Mouse (Mus musculus): ENCODE data around the gene Prl7b1. TPM values are rescaled to one million over a fixed set of nuclear protein-coding genes. Genes with fewer than 3 reads are reported as not detected.

Prl7b1 gene
- not detected in 2 replicates for total RNA-seq (2014; fragmentation: Nextera tagmentation)
- not detected in 2 replicates for total RNA-seq (2017)

DNA sequence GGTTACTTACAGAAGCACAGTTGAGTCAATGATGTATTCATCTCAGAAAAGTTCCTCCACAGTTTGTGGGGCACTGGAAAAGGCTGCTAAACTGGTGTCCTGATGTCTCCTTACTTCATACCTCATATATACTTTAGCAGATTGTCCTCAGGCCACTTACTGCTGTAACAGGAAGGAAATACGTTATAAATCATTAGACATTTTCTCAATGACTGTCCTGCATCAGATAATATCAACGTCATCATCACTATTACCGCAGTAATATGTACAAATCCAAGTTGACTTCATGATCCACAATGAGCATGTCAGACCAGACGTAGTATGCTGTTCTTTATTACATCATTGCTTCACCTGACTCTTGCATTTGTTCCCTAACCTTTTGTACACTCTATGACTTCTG is at the start of gene Prl7b1:
Prl7b1 (minus strand) TSS at position 101 of the 400 bp plus-strand sequence.
- no peak for ATAC-seq (replicated peaks; ENCODE audit: low FRiP score, low TSS enrichment, poor library complexity, severe bottlenecking)

DNA sequence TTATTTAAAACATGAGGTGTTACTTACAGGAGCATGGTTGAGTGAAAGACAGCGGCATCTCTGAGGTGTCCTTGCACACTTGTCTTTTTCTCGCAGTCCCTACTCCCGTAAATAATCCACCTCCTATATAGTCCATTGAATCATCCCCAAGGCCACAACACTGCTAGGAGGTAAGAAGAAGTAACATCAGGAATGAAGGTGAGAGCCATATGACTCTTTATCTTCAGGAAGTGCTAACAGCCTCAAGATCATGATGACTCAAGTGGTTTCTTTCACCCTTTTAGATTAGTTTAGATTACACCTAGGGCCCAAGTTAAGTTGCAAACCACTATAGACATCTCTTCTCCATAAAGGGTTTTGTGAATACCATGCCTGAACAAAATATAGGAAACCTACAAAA is 32.0 kb upstream of the Prl7b1 start, which contains the start of gene Prl7a1:
Prl7a1 (minus strand) TSS at position 101 of the 400 bp plus-strand sequence.
- no peak for ATAC-seq (replicated peaks; ENCODE audit: low FRiP score, low TSS enrichment, poor library complexity, severe bottlenecking)

DNA sequence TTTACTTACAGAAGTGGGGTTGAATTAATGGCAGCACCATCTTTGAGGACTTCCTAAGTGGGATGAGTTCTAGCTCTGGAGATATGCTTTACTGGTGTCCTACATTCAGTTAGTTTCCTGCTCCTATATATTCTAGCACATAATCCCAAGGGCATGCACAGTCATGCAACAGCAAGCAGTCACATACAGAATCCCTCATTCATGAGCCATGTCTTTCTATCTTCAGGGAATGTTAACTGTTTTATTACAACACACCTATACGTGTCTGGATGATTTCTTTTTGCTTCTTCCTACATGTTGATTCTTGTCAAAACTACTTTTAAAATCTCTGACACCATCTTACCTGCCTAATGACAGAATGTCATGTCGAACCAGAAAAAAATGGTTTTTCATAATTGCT is 28.3 kb downstream of the Prl7b1 start, which contains the start of gene Prl8a1:
Prl8a1 (minus strand) TSS at position 101 of the 400 bp plus-strand sequence.
- ATAC-seq (replicated peaks; ENCODE audit: low FRiP score, low TSS enrichment, poor library complexity, severe bottlenecking), result no peak

DNA sequence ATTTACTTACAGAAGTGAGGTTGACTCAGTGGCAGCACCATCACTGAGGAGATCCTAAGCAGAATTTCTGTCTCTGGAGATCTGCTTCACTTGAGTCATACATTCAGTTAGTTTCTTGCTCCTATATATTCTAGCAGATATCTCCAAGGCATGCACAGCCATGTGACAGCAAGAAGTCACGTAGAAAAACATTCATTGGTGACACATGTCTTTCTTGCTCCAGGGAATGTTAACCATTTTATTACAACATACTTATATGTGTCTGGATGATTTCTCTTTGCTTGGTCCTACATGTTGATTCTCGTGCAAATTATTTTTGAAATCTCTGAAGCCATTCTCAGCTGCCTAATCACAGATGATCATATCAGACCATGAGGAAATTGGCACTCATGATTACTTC is 45.9 kb downstream of the Prl7b1 start, which contains the start of gene Prl8a9:
Prl8a9 (minus strand) TSS at position 101 of the 400 bp plus-strand sequence.
- ATAC-seq (replicated peaks; ENCODE audit: low FRiP score, low TSS enrichment, poor library complexity, severe bottlenecking), result no peak

DNA sequence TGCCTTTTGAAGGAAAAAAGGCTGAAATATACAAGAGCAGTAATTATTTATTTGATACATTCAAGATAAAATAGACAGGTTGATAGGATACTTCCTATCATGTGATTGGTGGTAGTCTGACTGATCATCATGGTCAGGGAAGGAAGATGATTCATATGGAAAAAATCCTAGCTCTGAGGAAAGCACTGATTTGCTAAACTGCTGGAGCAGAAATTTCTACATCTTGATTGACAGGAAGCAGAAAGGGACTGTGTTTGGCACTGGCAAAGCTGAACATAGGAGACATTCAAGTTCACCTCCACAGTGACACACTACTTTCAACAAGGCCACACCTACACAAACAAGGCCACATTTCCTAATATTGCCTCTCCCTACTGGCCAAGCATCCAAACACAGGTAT is 57.0 kb downstream of the Prl7b1 start:
- ATAC-seq (replicated peaks; ENCODE audit: low FRiP score, low TSS enrichment, poor library complexity, severe bottlenecking), result no peak

Other genes starting within 250 kb of the Prl7b1 start
- gene Prl2b1, start 219.7 kb downstream of the Prl7b1 start, total RNA-seq (2014; fragmentation: Nextera tagmentation), result not detected in 2 replicates
- gene Prl2b1, start 219.7 kb downstream of the Prl7b1 start, total RNA-seq (2017), result not detected in 2 replicates
- not detected in 2 replicates for gene Prl8a6, start 171.9 kb downstream of the Prl7b1 start, total RNA-seq (2014; fragmentation: Nextera tagmentation)
- gene Prl8a6, start 171.9 kb downstream of the Prl7b1 start, total RNA-seq (2017), result not detected in 2 replicates
- gene Prl8a8, start 97.4 kb downstream of the Prl7b1 start, total RNA-seq (2014; fragmentation: Nextera tagmentation), result not detected in 2 replicates
- not detected in 2 replicates for gene Prl8a8, start 97.4 kb downstream of the Prl7b1 start, total RNA-seq (2017)
- not detected in 2 replicates for gene Prl8a9, start 46.0 kb downstream of the Prl7b1 start, total RNA-seq (2014; fragmentation: Nextera tagmentation)
- not detected in 2 replicates for gene Prl8a9, start 46.0 kb downstream of the Prl7b1 start, total RNA-seq (2017)
- not detected in 2 replicates for gene Prl8a1, start 28.4 kb downstream of the Prl7b1 start, total RNA-seq (2014; fragmentation: Nextera tagmentation)
- gene Prl8a1, start 28.4 kb downstream of the Prl7b1 start, total RNA-seq (2017), result not detected in 2 replicates
- not detected in 2 replicates for gene Prl7a1, start 31.9 kb upstream of the Prl7b1 start, total RNA-seq (2014; fragmentation: Nextera tagmentation)
- not detected in 2 replicates for gene Prl7a1, start 31.9 kb upstream of the Prl7b1 start, total RNA-seq (2017)
- gene Prl7a2, start 57.5 kb upstream of the Prl7b1 start, total RNA-seq (2014; fragmentation: Nextera tagmentation), result not detected in 2 replicates
- gene Prl7a2, start 57.5 kb upstream of the Prl7b1 start, total RNA-seq (2017), result not detected in 2 replicates
- gene Prl7d1, start 106.2 kb upstream of the Prl7b1 start, total RNA-seq (2014; fragmentation: Nextera tagmentation), result not detected in 2 replicates
- gene Prl7d1, start 106.2 kb upstream of the Prl7b1 start, total RNA-seq (2017), result not detected in 2 replicates
- gene Prl7c1, start 170.2 kb upstream of the Prl7b1 start, total RNA-seq (2014; fragmentation: Nextera tagmentation), result not detected in 2 replicates
- gene Prl7c1, start 170.2 kb upstream of the Prl7b1 start, total RNA-seq (2017), result not detected in 2 replicates
- not detected in 2 replicates for gene Prl2a1, start 191.1 kb upstream of the Prl7b1 start, total RNA-seq (2014; fragmentation: Nextera tagmentation)
- gene Prl2a1, start 191.1 kb upstream of the Prl7b1 start, total RNA-seq (2017), result not detected in 2 replicates
- gene Prl2c1, start 238.8 kb upstream of the Prl7b1 start, total RNA-seq (2014; fragmentation: Nextera tagmentation), result not detected in 2 replicates
- gene Prl2c1, start 238.8 kb upstream of the Prl7b1 start, total RNA-seq (2017), result not detected in 2 replicates

Data from megakaryocyte-erythroid progenitor cell, adult 5-6 weeks (primary cell).